Mouse (Mus musculus): ENCODE results near the gene Fbxo46.
A peak's percentile ranks its signal among the peaks of the same experiment; 100 is the strongest.

The Fbxo46 gene

GRCm38 (mm10) chr7:19092381-19093173 lies 27.1 kb upstream of the Fbxo46 start:
- DNase-seq (ENCODE audit: extremely low spot score, low spot score), result peak; percentile 74

DNA sequence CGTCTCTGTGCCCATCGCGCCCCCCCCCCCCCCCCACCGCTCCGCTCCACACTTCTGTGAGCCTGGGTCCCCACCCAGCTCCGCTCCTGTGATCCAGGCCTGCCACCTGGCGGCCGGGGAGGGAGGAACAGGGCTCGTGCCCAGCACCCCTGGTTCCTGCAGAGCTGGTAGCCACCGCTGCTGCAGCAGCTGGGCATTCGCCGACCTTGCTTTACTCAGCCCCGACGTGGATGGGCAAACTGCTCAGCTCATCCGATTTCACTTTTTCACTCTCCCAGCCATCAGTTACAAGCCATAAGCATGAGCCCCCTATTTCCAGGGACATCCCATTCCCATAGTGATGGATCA lies 26.5 kb upstream of the Fbxo46 start:
- peak; percentile 85 for DNase-seq (ENCODE audit: extremely low spot score, low spot score)

GRCm38 (mm10) chr7:19093537-19094385 lies 25.9 kb upstream of the Fbxo46 start:
- DNase-seq (ENCODE audit: extremely low spot score, low spot score), result peak; percentile 98

- peak; percentile 74 for DNase-seq (ENCODE audit: extremely low spot score, low spot score)
These were observed 25.2 kb upstream of the Fbxo46 start, which contains the start of gene Six5 for GRCm38 (mm10) chr7:19094471-19094825. TSS of gene Six5 (plus strand) at chr7:19094594.

DNA sequence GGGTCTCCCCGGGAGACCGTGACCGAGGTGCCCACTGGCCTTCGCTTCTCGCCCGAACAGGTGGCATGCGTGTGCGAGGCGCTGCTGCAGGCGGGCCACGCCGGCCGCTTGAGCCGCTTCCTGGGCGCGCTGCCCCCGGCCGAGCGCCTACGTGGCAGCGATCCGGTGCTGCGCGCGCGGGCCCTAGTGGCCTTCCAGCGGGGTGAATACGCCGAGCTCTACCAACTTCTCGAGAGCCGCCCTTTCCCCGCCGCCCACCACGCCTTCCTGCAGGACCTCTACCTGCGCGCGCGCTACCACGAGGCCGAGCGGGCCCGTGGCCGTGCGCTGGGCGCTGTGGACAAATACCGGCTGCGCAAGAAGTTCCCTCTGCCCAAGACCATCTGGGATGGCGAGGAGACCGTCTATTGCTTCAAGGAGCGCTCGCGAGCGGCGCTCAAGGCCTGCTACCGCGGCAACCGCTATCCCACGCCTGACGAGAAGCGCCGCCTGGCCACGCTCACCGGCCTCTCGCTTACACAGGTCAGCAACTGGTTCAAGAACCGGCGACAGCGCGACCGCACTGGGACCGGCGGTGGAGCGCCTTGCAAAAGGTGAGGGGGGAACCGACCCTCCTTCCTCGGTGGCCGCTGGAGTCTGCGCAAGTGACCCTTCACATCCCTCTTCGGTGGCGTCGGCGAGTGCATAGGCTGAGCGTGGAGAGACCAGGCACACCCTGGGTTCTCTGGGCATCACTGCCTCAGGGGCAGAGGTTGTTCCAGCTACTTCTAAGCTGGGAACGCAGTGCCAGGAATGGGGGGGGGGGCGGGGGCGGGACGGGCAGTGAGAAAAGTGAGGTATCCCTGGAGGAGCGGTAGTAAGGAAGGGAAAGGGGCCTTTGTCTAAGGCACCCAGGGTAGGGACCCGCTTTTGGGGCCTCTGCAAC lies 24.6 kb upstream of the Fbxo46 start:
- peak; percentile 77 for DNase-seq (ENCODE audit: extremely low spot score, low spot score)

- DNase-seq (ENCODE audit: extremely low spot score, low spot score), result peak; percentile 82
These were observed 23.9 kb upstream of the Fbxo46 start for GRCm38 (mm10) chr7:19095751-19096110.

GRCm38 (mm10) chr7:19096421-19096976 lies 23.2 kb upstream of the Fbxo46 start:
- DNase-seq (ENCODE audit: extremely low spot score, low spot score), result no peak

DNA sequence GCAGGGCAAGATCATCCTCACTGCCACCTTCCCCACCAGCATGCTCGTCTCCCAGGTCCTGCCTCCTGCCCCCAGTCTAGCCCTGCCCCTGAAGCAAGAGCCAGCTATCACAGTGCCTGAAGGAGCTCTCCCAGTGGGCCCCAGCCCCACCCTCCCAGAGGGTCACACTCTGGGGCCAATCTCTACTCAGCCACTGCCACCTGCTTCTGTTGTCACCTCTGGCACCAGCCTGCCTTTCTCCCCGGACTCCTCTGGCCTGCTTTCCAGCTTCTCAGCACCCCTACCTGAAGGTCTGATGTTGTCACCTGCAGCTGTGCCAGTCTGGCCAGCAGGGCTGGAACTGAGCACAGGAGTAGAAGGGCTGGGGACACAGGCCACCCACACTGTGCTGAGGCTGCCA lies 22.4 kb upstream of the Fbxo46 start:
- no peak for DNase-seq (ENCODE audit: extremely low spot score, low spot score)

- DNase-seq (ENCODE audit: extremely low spot score, low spot score), result no peak
These were observed 21.8 kb upstream of the Fbxo46 start for GRCm38 (mm10) chr7:19097863-19098262.

DNA sequence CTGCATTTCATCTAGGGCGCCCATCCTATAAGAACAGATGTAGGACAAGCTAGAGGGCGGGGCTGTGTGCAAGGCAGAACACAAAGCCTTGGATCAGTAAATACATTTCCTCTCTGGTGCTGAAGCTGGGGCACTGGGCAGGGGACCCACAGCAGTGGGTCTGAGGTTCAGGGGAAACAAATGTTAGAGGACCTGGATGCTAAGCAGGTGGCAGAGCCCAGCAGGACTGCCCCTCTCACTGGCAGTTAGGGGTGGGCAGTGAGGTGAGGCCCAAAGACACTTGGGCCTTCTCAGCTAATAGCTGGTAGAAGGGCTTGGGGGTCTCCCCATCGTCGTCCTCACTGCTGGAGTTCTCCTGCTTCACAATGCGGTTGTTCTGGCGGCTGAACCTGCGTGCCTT lies 20.8 kb upstream of the Fbxo46 start:
- no peak for DNase-seq (ENCODE audit: extremely low spot score, low spot score)

DNA sequence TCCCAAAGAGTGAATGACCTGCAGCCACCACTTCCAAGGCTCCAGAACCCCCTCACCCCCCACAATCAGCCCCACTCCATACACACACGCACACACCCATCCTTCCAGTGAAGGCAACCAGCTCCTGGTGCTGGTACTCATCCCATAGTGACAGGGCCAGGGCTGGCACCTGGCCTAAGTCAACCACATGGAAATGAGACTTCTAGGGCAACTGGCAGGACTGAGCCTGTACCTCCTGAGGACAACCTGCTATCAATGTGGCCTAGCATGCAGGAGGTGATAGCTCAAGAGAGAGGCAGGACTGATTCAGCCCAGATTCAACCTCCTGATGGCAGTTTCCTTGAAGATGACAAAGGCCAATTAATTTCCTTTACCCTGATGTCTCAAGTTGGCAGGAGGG lies 19.4 kb upstream of the Fbxo46 start:
- no peak for DNase-seq (ENCODE audit: extremely low spot score, low spot score)

DNA sequence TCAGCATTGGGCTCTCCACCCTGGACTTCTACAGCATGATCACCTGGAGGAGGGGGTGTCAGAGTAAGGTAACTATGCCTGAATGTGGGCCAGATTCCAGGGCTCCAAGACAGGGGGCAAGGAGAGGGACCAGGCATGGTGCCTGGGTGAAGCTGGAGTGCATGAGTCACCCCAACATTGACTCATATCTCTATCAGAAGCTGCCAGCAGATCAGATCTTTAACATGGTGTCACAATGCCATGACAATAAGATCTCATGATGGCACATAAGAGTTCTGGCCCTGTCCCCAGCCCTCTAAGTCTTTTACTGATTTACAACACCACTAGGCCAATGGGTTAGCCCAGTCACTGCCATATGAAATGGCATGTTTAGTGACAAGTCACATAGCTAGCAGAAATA lies 15.9 kb upstream of the Fbxo46 start:
- DNase-seq (ENCODE audit: extremely low spot score, low spot score), result no peak

DNA sequence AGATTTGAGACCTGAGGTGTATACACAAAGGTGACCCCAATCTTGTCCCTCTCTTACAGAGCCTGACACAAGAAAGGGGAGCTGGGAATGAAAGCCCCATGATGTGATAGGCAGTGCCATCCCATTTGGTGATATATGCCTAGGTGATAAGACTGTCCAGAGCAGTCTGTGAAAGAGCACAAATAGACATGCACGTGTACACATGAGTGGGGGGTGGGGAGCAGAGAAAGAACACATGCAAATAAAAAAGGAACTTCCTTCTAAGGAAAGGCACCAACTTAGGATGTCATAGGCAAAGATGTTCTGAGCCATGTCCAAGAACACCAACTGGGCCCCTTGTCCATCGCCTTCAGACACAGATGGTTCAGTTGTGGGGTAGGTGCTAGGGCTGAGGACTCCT lies 15.2 kb upstream of the Fbxo46 start:
- DNase-seq (ENCODE audit: extremely low spot score, low spot score), result no peak

DNA sequence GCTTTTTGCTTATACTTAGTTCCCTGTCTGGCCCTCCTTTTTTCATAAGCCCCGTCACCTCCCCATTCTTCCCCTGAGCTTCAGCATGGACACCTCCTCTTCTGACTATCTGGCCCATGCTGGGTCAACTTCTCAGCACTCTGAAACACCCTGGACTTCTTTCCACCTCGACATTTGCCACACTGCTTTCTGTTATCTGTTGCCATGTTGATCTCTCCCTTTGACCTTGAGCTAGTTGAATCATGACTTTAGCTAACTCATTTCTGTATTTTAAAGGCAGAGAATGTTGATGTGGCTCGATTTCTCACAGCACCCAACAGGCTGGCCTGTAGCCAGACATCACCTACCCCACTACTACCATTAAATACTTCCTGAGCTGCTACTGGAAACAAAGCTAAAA lies 12.2 kb upstream of the Fbxo46 start:
- no peak for DNase-seq (ENCODE audit: extremely low spot score, low spot score)

DNA sequence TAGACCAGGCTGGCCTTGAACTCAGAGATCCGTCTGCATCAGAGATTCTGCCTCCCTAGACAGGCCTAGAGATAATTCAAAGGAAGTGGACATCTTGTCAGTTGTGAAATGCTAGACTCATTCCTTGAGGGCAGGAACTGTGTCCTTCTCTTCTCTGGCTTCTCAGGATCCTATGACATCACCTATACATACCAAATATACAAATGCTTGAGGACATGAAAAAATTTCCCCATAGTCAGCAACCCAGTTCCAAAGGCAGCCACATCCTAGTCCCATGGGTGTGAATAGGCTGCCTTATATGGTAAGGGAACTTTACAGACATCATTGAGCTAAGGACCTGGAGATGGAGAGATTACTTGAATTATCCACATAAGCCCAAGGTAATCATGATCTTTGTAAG lies 10.1 kb upstream of the Fbxo46 start:
- no peak for DNase-seq (ENCODE audit: extremely low spot score, low spot score)

- DNase-seq (ENCODE audit: extremely low spot score, low spot score), result peak; percentile 67
These were observed 1.5 kb upstream of the Fbxo46 start, which contains the start of gene Gm4969 for GRCm38 (mm10) chr7:19118028-19118771. TSS of gene Gm4969 (minus strand) at chr7:19118368.

- no peak for DNase-seq (ENCODE audit: extremely low spot score, low spot score)
These were observed 576 bp upstream of the Fbxo46 start for GRCm38 (mm10) chr7:19119083-19119482.

DNA sequence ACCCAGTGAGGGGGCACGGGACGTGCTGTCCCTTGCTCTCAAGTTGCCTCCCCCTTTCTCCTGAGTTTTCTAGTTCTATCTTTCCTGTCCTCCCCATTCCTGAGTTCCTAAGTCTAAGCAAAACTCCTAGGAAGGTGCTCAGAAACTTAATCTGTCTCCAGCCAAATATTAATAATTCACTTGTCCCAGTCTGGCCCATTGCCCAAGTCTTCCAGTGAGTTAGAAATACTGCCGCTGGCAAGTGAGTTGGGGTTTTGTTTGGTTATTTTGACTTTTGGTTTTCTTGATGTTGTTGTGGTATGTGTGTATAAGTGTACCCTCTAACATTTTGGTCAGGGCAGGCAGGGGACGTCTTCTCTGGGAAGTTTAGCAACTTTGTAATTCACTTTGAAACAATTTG lies 2.0 kb downstream of the Fbxo46 start:
- DNase-seq (ENCODE audit: extremely low spot score, low spot score), result no peak

- DNase-seq (ENCODE audit: extremely low spot score, low spot score), result no peak
These were observed 5.1 kb downstream of the Fbxo46 start for GRCm38 (mm10) chr7:19124713-19125112.

- no peak for DNase-seq (ENCODE audit: extremely low spot score, low spot score)
These were observed 8.1 kb downstream of the Fbxo46 start for GRCm38 (mm10) chr7:19127744-19128143.

DNA sequence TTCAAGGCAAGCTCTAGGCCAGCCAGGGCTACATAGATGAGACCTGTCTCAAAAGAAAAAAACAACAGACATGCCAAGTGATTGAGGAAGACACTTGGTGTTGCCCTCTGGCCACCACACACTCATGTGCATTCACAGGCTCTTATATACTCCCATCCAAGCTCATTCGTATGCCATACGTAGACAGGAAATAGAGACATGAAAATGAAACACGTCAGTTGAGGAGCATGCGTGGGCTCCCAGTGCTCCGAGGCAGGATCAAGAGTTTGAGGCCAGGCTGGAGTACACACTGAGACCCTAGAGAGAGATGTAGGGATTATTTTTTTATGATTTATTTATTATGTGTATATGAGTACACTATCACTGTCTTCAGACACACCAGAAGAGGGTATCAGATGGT lies 9.7 kb downstream of the Fbxo46 start:
- DNase-seq (ENCODE audit: extremely low spot score, low spot score), result no peak
